Mouse (Mus musculus) thymus, adult 18-20 months (tissue): ENCODE data around the gene Rbpjl.

Experiments
- DNase-seq, 2 experiments: peaks; one replicate each; pipeline ENCODE4 v3.0.0; 2022; ENCODE audit warnings: mixed read lengths in 2 of 2

The Rbpjl gene

GRCm38 (mm10) chr2:164448921-164449320 is 46.0 kb downstream of the Rbpjl start:
- no peak for DNase-seq

- DNase-seq = no peak
These were observed 46.6 kb downstream of the Rbpjl start for GRCm38 (mm10) chr2:164449341-164450042.

GRCm38 (mm10) chr2:164452000-164452676 is 49.2 kb downstream of the Rbpjl start:
- DNase-seq = no peak

GRCm38 (mm10) chr2:164453047-164453757 is 50.3 kb downstream of the Rbpjl start:
- DNase-seq = no peak

- no peak for DNase-seq
These were observed 51.1 kb downstream of the Rbpjl start for GRCm38 (mm10) chr2:164453887-164454500.

- no peak for DNase-seq
These were observed 51.9 kb downstream of the Rbpjl start for GRCm38 (mm10) chr2:164454846-164455245.

GRCm38 (mm10) chr2:164455421-164456190 is 52.7 kb downstream of the Rbpjl start:
- DNase-seq = no peak

- DNase-seq = no peak
These were observed 53.5 kb downstream of the Rbpjl start for GRCm38 (mm10) chr2:164456413-164456812.

GRCm38 (mm10) chr2:164456864-164457300 is 53.9 kb downstream of the Rbpjl start, which contains the start of gene Sys1:
Gene Sys1 (plus strand): TSS chr2:164456964.
- no peak for DNase-seq

- DNase-seq = no peak
These were observed 55.0 kb downstream of the Rbpjl start for GRCm38 (mm10) chr2:164457942-164458341.

- no peak for DNase-seq
These were observed 55.6 kb downstream of the Rbpjl start for GRCm38 (mm10) chr2:164458535-164458934.

- peak; percentile 94 to 97 for DNase-seq
These were observed 58.0 kb downstream of the Rbpjl start, which contains the start of gene Gm20458 for GRCm38 (mm10) chr2:164460745-164461551. Gene Gm20458 (plus strand): TSS chr2:164460967.
